Mouse (Mus musculus): ENCODE measurements at regions not wholly inside any gene's neighbourhood (a gene's known extent, or its start where the extent isn't known, plus 50 kb on each side); places are given as distances from the start of the nearest gene placed in this dataset.
A peak's percentile ranks its signal among the peaks of the same experiment; 100 is the strongest.

GRCm38 (mm10) chr17:45819143-45819542 lies 85.5 kb upstream of the 1600014C23Rik start:
- WGBS = 82% methylated on average over 8 of the region's 8 CpGs
- H3K4me1 ChIP-seq (replicated peaks; ENCODE audit: control insufficient read depth, insufficient read depth, low read length) = no peaks in the 10 kb centered on the region
- H3K36me3 ChIP-seq (ENCODE audit: control insufficient read depth, insufficient read depth, low read length) = no peaks in the 10 kb centered on the region
- DNase-seq = no peak
- no peak overlapping the region for H3K27ac ChIP-seq (ENCODE audit: control insufficient read depth, insufficient read depth, low read length)
- no peak for TF ChIP-seq CTCF (IDR thresholded peaks at IDR 0.05; ENCODE audit: borderline replicate concordance, control insufficient read depth, extremely low read depth, insufficient read depth, low read length, poor library complexity)
- TF ChIP-seq POLR2A (IDR thresholded peaks at IDR 0.05; ENCODE audit: control insufficient read depth, extremely low read depth, insufficient read depth, low read length, poor library complexity) = no peak
- H3K4me3 ChIP-seq (ENCODE audit: control insufficient read depth, insufficient read depth, low read length) = no peak overlapping the region
- no peaks in the 10 kb centered on the region for H3K27me3 ChIP-seq (ENCODE audit: control insufficient read depth, insufficient read depth, low read length)

GRCm38 (mm10) chr17:45816566-45816965 lies 82.9 kb upstream of the 1600014C23Rik start:
- Histone ChIP-seq H3K36me3 (ENCODE audit: control insufficient read depth, insufficient read depth, low read length) (no peaks in the 10 kb centered on the region), H3K27ac (ENCODE audit: control insufficient read depth, insufficient read depth, low read length) (no peak overlapping the region), H3K27me3 (ENCODE audit: control insufficient read depth, insufficient read depth, low read length) (no peaks in the 10 kb centered on the region), H3K4me1 (replicated peaks; ENCODE audit: control insufficient read depth, insufficient read depth, low read length) (no peaks in the 10 kb centered on the region), H3K4me3 (ENCODE audit: control insufficient read depth, insufficient read depth, low read length) (no peak overlapping the region)
- DNase-seq = no peak
- TF ChIP-seq POLR2A (IDR thresholded peaks at IDR 0.05; ENCODE audit: control insufficient read depth, extremely low read depth, insufficient read depth, low read length, poor library complexity) = no peak
- 90% methylated on average over 3 of the region's 3 CpGs for WGBS

GRCm38 (mm10) chr17:45815833-45816232 lies 82.2 kb upstream of the 1600014C23Rik start:
- 10% methylated on average over 2 of the region's 2 CpGs for WGBS
- Histone ChIP-seq H3K36me3 (ENCODE audit: control insufficient read depth, insufficient read depth, low read length) (no peaks in the 10 kb centered on the region), H3K4me3 (ENCODE audit: control insufficient read depth, insufficient read depth, low read length) (no peak overlapping the region), H3K27ac (ENCODE audit: control insufficient read depth, insufficient read depth, low read length) (no peak overlapping the region), H3K27me3 (ENCODE audit: control insufficient read depth, insufficient read depth, low read length) (no peaks in the 10 kb centered on the region), H3K4me1 (replicated peaks; ENCODE audit: control insufficient read depth, insufficient read depth, low read length) (no peaks in the 10 kb centered on the region)
- DNase-seq = no peak
- TF ChIP-seq POLR2A (IDR thresholded peaks at IDR 0.05; ENCODE audit: control insufficient read depth, extremely low read depth, insufficient read depth, low read length, poor library complexity) = no peak
- TF ChIP-seq CTCF (IDR thresholded peaks at IDR 0.05; ENCODE audit: borderline replicate concordance, control insufficient read depth, extremely low read depth, insufficient read depth, low read length, poor library complexity) = no peak

GRCm38 (mm10) chr17:45815341-45815740 lies 81.7 kb upstream of the 1600014C23Rik start:
- Histone ChIP-seq H3K4me1 (replicated peaks; ENCODE audit: control insufficient read depth, insufficient read depth, low read length) (no peaks in the 10 kb centered on the region), H3K27me3 (ENCODE audit: control insufficient read depth, insufficient read depth, low read length) (no peaks in the 10 kb centered on the region), H3K36me3 (ENCODE audit: control insufficient read depth, insufficient read depth, low read length) (no peaks in the 10 kb centered on the region), H3K27ac (ENCODE audit: control insufficient read depth, insufficient read depth, low read length) (no peak overlapping the region), H3K4me3 (ENCODE audit: control insufficient read depth, insufficient read depth, low read length) (no peak overlapping the region)
- DNase-seq = no peak
- TF ChIP-seq POLR2A (IDR thresholded peaks at IDR 0.05; ENCODE audit: control insufficient read depth, extremely low read depth, insufficient read depth, low read length, poor library complexity) (no peak), CTCF (IDR thresholded peaks at IDR 0.05; ENCODE audit: borderline replicate concordance, control insufficient read depth, extremely low read depth, insufficient read depth, low read length, poor library complexity) (no peak)
- 40% methylated on average over 7 of the region's 7 CpGs for WGBS

GRCm38 (mm10) chr17:45814586-45814985 lies 80.9 kb upstream of the 1600014C23Rik start:
- H3K4me3 ChIP-seq (ENCODE audit: control insufficient read depth, insufficient read depth, low read length) = no peak overlapping the region
- no peaks in the 10 kb centered on the region for H3K36me3 ChIP-seq (ENCODE audit: control insufficient read depth, insufficient read depth, low read length)
- no peaks in the 10 kb centered on the region for H3K4me1 ChIP-seq (replicated peaks; ENCODE audit: control insufficient read depth, insufficient read depth, low read length)
- DNase-seq = no peak
- TF ChIP-seq POLR2A (IDR thresholded peaks at IDR 0.05; ENCODE audit: control insufficient read depth, extremely low read depth, insufficient read depth, low read length, poor library complexity) (no peak), CTCF (IDR thresholded peaks at IDR 0.05; ENCODE audit: borderline replicate concordance, control insufficient read depth, extremely low read depth, insufficient read depth, low read length, poor library complexity) (no peak)
- no peak overlapping the region for H3K27ac ChIP-seq (ENCODE audit: control insufficient read depth, insufficient read depth, low read length)
- 68% methylated on average over 11 of the region's 11 CpGs for WGBS
- H3K27me3 ChIP-seq (ENCODE audit: control insufficient read depth, insufficient read depth, low read length) = no peaks in the 10 kb centered on the region

- TF ChIP-seq CTCF (IDR thresholded peaks at IDR 0.05; ENCODE audit: borderline replicate concordance, control insufficient read depth, extremely low read depth, insufficient read depth, low read length, poor library complexity) (no peak), POLR2A (IDR thresholded peaks at IDR 0.05; ENCODE audit: control insufficient read depth, extremely low read depth, insufficient read depth, low read length, poor library complexity) (no peak)
- no peaks in the 10 kb centered on the region for H3K27me3 ChIP-seq (ENCODE audit: control insufficient read depth, insufficient read depth, low read length)
- H3K4me1 ChIP-seq (replicated peaks; ENCODE audit: control insufficient read depth, insufficient read depth, low read length) = no peaks in the 10 kb centered on the region
- WGBS = 73% methylated on average over 5 of the region's 5 CpGs
- H3K4me3 ChIP-seq (ENCODE audit: control insufficient read depth, insufficient read depth, low read length) = no peak overlapping the region
- peak overlapping the region; percentile 19; the same call in 1 of the 2 replicates for H3K27ac ChIP-seq (ENCODE audit: control insufficient read depth, insufficient read depth, low read length)
- DNase-seq = no peak
- H3K36me3 ChIP-seq (ENCODE audit: control insufficient read depth, insufficient read depth, low read length) = no peaks in the 10 kb centered on the region
Measured at GRCm38 (mm10) chr17:45813956-45814355, 80.3 kb upstream of the 1600014C23Rik start.

GRCm38 (mm10) chr17:45812289-45812955 lies 78.8 kb upstream of the 1600014C23Rik start:
- WGBS = 78% methylated on average over 9 of the region's 9 CpGs
- no peak overlapping the region for H3K27ac ChIP-seq (ENCODE audit: control insufficient read depth, insufficient read depth, low read length)
- DNase-seq = no peak
- no peak overlapping the region for H3K4me3 ChIP-seq (ENCODE audit: control insufficient read depth, insufficient read depth, low read length)
- TF ChIP-seq POLR2A (IDR thresholded peaks at IDR 0.05; ENCODE audit: control insufficient read depth, extremely low read depth, insufficient read depth, low read length, poor library complexity) (no peak), CTCF (IDR thresholded peaks at IDR 0.05; ENCODE audit: borderline replicate concordance, control insufficient read depth, extremely low read depth, insufficient read depth, low read length, poor library complexity) (no peak)
- H3K4me1 ChIP-seq (replicated peaks; ENCODE audit: control insufficient read depth, insufficient read depth, low read length) = no peaks in the 10 kb centered on the region
- H3K27me3 ChIP-seq (ENCODE audit: control insufficient read depth, insufficient read depth, low read length) = no peaks in the 10 kb centered on the region
- no peaks in the 10 kb centered on the region for H3K36me3 ChIP-seq (ENCODE audit: control insufficient read depth, insufficient read depth, low read length)
